Mouse (Mus musculus): ENCODE data around the gene Il5ra. TPM values are rescaled to one million over a fixed set of nuclear protein-coding genes. Genes with fewer than 3 reads are reported as not detected.

Gene Il5ra
- not detected in 2 replicates for polyA plus RNA-seq (2015; fragmentation: Nextera tagmentation; extraction: Ambion mirVana)

- H3K27me3 ChIP-seq (replicated peaks; ENCODE audit: control insufficient read depth, insufficient read depth, low read length) = no peaks in the 10 kb centered on the region
- H3K4me1 ChIP-seq (replicated peaks; ENCODE audit: control insufficient read depth, insufficient read depth, low read length) = no peaks in the 10 kb centered on the region
- ATAC-seq = no peak
- no peak within 1 kb of the TSS for H3K4me2 ChIP-seq (ENCODE audit: low read length)
- no peaks in the 10 kb centered on the region for H3K36me3 ChIP-seq (ENCODE audit: control insufficient read depth, insufficient read depth)
- no peaks in the 10 kb centered on the region for H3K9me3 ChIP-seq (ENCODE audit: control insufficient read depth, low read length)
- no peak within 1 kb of the TSS for H3K9ac ChIP-seq (replicated peaks; ENCODE audit: low read depth, low read length)
- H3K4me3 ChIP-seq (replicated peaks; ENCODE audit: low read length) = no peak within 1 kb of the TSS
- no peak within 1 kb of the TSS for H3K27ac ChIP-seq (ENCODE audit: low read length)
- WGBS = 79% methylated on average over 6 of the region's 6 CpGs
These were observed at the start of gene Il5ra for GRCm38 (mm10) chr6:106748887-106749388. Gene Il5ra, minus strand, starts transcription at chr6:106749037.

DNA sequence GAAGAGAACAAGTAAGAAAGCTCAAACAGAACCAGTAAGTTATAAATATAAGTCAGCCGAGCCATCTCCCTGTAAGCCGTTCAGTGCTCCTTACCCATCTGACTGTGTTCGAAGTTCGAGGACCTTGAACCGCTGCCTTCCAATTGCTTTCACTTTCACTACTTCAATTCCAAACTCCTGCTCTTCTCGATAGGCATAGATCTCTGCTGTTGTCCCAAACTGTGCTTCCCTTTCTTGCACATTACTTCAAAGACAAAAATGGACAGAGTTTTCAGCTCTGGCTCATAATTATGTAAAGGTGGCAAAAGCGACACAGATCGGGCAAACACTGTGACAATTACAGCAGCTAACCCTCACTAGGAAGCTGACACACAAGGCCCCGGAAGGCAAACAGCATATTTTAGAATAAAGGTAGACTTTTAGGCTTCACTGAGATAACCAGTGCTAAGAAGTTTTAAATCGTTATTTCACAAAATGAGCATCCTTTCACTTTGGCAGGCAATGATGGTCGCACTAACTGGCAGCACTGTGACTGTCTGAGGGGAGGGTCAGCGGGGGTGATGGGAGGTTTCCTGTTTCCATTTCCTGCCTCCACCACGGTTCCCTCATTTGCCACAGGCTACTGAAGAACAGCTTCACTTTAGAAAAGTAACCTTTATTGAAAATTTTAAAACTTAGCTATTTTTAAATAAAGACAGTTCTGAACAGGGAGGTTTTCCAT is 45.4 kb upstream of the Il5ra start:
- Histone ChIP-seq H3K4me2 (ENCODE audit: low read length) (no peak overlapping the region), H3K27ac (ENCODE audit: low read length) (no peak overlapping the region), H3K9ac (replicated peaks; ENCODE audit: low read depth, low read length) (no peak overlapping the region), H3K4me3 (replicated peaks; ENCODE audit: low read length) (no peak overlapping the region), H3K36me3 (ENCODE audit: control insufficient read depth, insufficient read depth) (peaks cover 28% of the 10 kb centered on the region), H3K4me1 (replicated peaks; ENCODE audit: control insufficient read depth, insufficient read depth, low read length) (peaks cover 8% of the 10 kb centered on the region), H3K9me3 (ENCODE audit: control insufficient read depth, low read length) (no peaks in the 10 kb centered on the region), H3K27me3 (replicated peaks; ENCODE audit: control insufficient read depth, insufficient read depth, low read length) (no peaks in the 10 kb centered on the region)
- 93% methylated on average over 13 of the region's 13 CpGs for WGBS
- ATAC-seq = no peak

- peaks cover 2% of the 10 kb centered on the region for H3K4me1 ChIP-seq (replicated peaks; ENCODE audit: control insufficient read depth, insufficient read depth, low read length)
- no peaks in the 10 kb centered on the region for H3K9me3 ChIP-seq (ENCODE audit: control insufficient read depth, low read length)
- peaks cover 28% of the 10 kb centered on the region for H3K36me3 ChIP-seq (ENCODE audit: control insufficient read depth, insufficient read depth)
- no peak overlapping the region for H3K27ac ChIP-seq (ENCODE audit: low read length)
- H3K27me3 ChIP-seq (replicated peaks; ENCODE audit: control insufficient read depth, insufficient read depth, low read length) = no peaks in the 10 kb centered on the region
- H3K4me3 ChIP-seq (replicated peaks; ENCODE audit: low read length) = no peak overlapping the region
- H3K4me2 ChIP-seq (ENCODE audit: low read length) = no peak overlapping the region
- ATAC-seq = no peak
- no peak overlapping the region for H3K9ac ChIP-seq (replicated peaks; ENCODE audit: low read depth, low read length)
- 96% methylated on average over 10 of the region's 10 CpGs for WGBS
These were observed 44.8 kb upstream of the Il5ra start for GRCm38 (mm10) chr6:106793621-106794020.

- Histone ChIP-seq H3K4me3 (replicated peaks; ENCODE audit: low read length) (no peak overlapping the region), H3K27me3 (replicated peaks; ENCODE audit: control insufficient read depth, insufficient read depth, low read length) (no peaks in the 10 kb centered on the region), H3K27ac (ENCODE audit: low read length) (no peak overlapping the region), H3K9ac (replicated peaks; ENCODE audit: low read depth, low read length) (no peak overlapping the region), H3K9me3 (ENCODE audit: control insufficient read depth, low read length) (no peaks in the 10 kb centered on the region), H3K36me3 (ENCODE audit: control insufficient read depth, insufficient read depth) (peaks cover 32% of the 10 kb centered on the region), H3K4me2 (ENCODE audit: low read length) (no peak overlapping the region), H3K4me1 (replicated peaks; ENCODE audit: control insufficient read depth, insufficient read depth, low read length) (no peaks in the 10 kb centered on the region)
- 94% methylated on average over 7 of the region's 7 CpGs for WGBS
- ATAC-seq = no peak
These were observed 44.3 kb upstream of the Il5ra start for GRCm38 (mm10) chr6:106793088-106793487.

DNA sequence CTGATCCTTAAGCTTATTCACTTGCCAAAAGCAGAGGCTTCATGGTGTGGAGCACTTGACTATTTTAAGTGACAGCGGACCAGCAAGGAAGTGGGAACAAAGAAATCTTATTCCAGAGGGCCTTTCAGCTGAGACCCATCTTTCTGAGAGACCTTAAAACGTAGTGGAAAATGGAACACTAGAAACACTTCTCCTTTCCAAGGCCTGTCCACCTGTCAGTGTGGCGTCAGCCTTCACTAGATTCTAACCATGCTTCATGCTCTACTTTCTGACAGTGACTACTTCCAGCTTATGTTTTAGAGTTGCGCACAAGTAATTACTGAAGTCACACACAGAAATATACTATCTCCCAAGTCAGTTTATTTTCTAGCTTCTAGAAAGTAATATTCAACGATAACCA is 43.6 kb upstream of the Il5ra start:
- ATAC-seq = no peak
- no peak overlapping the region for H3K4me2 ChIP-seq (ENCODE audit: low read length)
- H3K4me3 ChIP-seq (replicated peaks; ENCODE audit: low read length) = no peak overlapping the region
- H3K9me3 ChIP-seq (ENCODE audit: control insufficient read depth, low read length) = no peaks in the 10 kb centered on the region
- no peaks in the 10 kb centered on the region for H3K4me1 ChIP-seq (replicated peaks; ENCODE audit: control insufficient read depth, insufficient read depth, low read length)
- 93% methylated on average over 5 of the region's 5 CpGs for WGBS
- no peaks in the 10 kb centered on the region for H3K27me3 ChIP-seq (replicated peaks; ENCODE audit: control insufficient read depth, insufficient read depth, low read length)
- H3K27ac ChIP-seq (ENCODE audit: low read length) = no peak overlapping the region
- no peak overlapping the region for H3K9ac ChIP-seq (replicated peaks; ENCODE audit: low read depth, low read length)
- peaks cover 33% of the 10 kb centered on the region for H3K36me3 ChIP-seq (ENCODE audit: control insufficient read depth, insufficient read depth)

DNA sequence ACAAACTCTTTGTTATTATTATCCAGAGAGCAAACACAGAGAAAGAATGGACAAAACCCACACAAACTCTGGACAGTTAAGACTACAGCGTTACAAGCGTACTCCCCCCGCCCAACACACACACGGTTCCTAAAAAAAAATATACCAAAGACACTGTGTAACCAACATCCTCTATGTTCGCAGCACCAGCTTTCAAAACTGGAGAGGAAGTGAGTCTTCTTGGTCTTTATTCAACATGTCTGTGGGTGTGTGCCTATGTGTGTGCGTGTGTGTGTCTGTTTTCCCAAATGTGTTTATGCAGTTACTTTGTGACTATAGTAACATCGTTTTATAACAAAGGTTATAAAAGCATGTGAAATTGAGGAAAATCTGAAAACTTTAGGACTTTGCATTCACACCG is 42.6 kb upstream of the Il5ra start:
- no peaks in the 10 kb centered on the region for H3K27me3 ChIP-seq (replicated peaks; ENCODE audit: control insufficient read depth, insufficient read depth, low read length)
- H3K27ac ChIP-seq (ENCODE audit: low read length) = no peak overlapping the region
- H3K4me2 ChIP-seq (ENCODE audit: low read length) = no peak overlapping the region
- H3K9me3 ChIP-seq (ENCODE audit: control insufficient read depth, low read length) = no peaks in the 10 kb centered on the region
- ATAC-seq = no peak
- no peak overlapping the region for H3K9ac ChIP-seq (replicated peaks; ENCODE audit: low read depth, low read length)
- no peaks in the 10 kb centered on the region for H3K4me1 ChIP-seq (replicated peaks; ENCODE audit: control insufficient read depth, insufficient read depth, low read length)
- H3K4me3 ChIP-seq (replicated peaks; ENCODE audit: low read length) = no peak overlapping the region
- WGBS = 95% methylated on average over 8 of the region's 8 CpGs
- H3K36me3 ChIP-seq (ENCODE audit: control insufficient read depth, insufficient read depth) = peaks cover 33% of the 10 kb centered on the region

DNA sequence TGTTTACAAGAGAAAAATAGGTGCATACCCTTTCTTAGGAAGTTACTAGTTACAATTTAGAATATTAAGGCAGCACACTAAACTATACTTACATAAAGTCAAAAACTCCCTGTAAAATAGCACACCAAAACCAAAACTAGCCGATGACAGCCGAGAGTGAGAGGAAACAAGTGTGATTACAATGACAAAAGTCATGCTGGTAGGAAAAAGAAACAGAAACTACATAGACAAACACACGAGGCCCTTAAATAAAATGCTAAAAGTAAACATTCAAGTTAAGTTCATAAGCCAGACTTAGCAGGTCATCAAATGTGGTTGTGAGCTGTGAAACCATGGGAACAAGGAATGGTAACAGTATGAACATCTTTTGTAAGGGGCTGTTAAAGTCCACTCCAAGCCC is 38.3 kb upstream of the Il5ra start:
- H3K27ac ChIP-seq (ENCODE audit: low read length) = no peak overlapping the region
- H3K4me2 ChIP-seq (ENCODE audit: low read length) = no peak overlapping the region
- no peak overlapping the region for H3K4me3 ChIP-seq (replicated peaks; ENCODE audit: low read length)
- WGBS = 91% methylated on average over 3 of the region's 3 CpGs
- H3K9me3 ChIP-seq (ENCODE audit: control insufficient read depth, low read length) = no peaks in the 10 kb centered on the region
- H3K4me1 ChIP-seq (replicated peaks; ENCODE audit: control insufficient read depth, insufficient read depth, low read length) = no peaks in the 10 kb centered on the region
- H3K27me3 ChIP-seq (replicated peaks; ENCODE audit: control insufficient read depth, insufficient read depth, low read length) = no peaks in the 10 kb centered on the region
- no peak overlapping the region for H3K9ac ChIP-seq (replicated peaks; ENCODE audit: low read depth, low read length)
- peaks cover 25% of the 10 kb centered on the region for H3K36me3 ChIP-seq (ENCODE audit: control insufficient read depth, insufficient read depth)
- no peak for ATAC-seq

GRCm38 (mm10) chr6:106770046-106770445 is 21.2 kb upstream of the Il5ra start:
- no peak overlapping the region for H3K9ac ChIP-seq (replicated peaks; ENCODE audit: low read depth, low read length)
- peaks cover 3% of the 10 kb centered on the region; the same call in 1 of the 2 replicates for H3K27me3 ChIP-seq (replicated peaks; ENCODE audit: control insufficient read depth, insufficient read depth, low read length)
- peaks cover 10% of the 10 kb centered on the region for H3K4me1 ChIP-seq (replicated peaks; ENCODE audit: control insufficient read depth, insufficient read depth, low read length)
- H3K4me3 ChIP-seq (replicated peaks; ENCODE audit: low read length) = peak overlapping the region; percentile 88
- peaks cover 13% of the 10 kb centered on the region for H3K36me3 ChIP-seq (ENCODE audit: control insufficient read depth, insufficient read depth)
- no peaks in the 10 kb centered on the region for H3K9me3 ChIP-seq (ENCODE audit: control insufficient read depth, low read length)
- H3K27ac ChIP-seq (ENCODE audit: low read length) = no peak overlapping the region
- peak overlapping the region; percentile 86 for H3K4me2 ChIP-seq (ENCODE audit: low read length)
- ATAC-seq = no peak
- 26% methylated on average over 4 of the region's 4 CpGs for WGBS

- H3K4me2 ChIP-seq (ENCODE audit: low read length) = peak overlapping the region; percentile 86
- peak overlapping the region; percentile 88 for H3K4me3 ChIP-seq (replicated peaks; ENCODE audit: low read length)
- H3K4me1 ChIP-seq (replicated peaks; ENCODE audit: control insufficient read depth, insufficient read depth, low read length) = peaks cover 10% of the 10 kb centered on the region
- H3K27me3 ChIP-seq (replicated peaks; ENCODE audit: control insufficient read depth, insufficient read depth, low read length) = peaks cover 3% of the 10 kb centered on the region; the same call in 1 of the 2 replicates
- ATAC-seq = peak; percentile 72
- whole genome bisulfite sequencing = 1% methylated on average over 33 of the region's 33 CpGs
- no peaks in the 10 kb centered on the region for H3K9me3 ChIP-seq (ENCODE audit: control insufficient read depth, low read length)
- H3K36me3 ChIP-seq (ENCODE audit: control insufficient read depth, insufficient read depth) = peaks cover 13% of the 10 kb centered on the region
- H3K27ac ChIP-seq (ENCODE audit: low read length) = 0 out of 2 replicates have a peak overlapping the region, but pooled peaks have one; percentile 13
- peak overlapping the region; percentile 67 for H3K9ac ChIP-seq (replicated peaks; ENCODE audit: low read depth, low read length)
These were observed 20.5 kb upstream of the Il5ra start for GRCm38 (mm10) chr6:106769290-106769866.
